Mouse (Mus musculus) kidney, embryonic 16.5 days (tissue): ENCODE results near the gene Lrmp. TPM values are rescaled to one million over a fixed set of nuclear protein-coding genes. Genes with fewer than 3 reads are reported as not detected.

Experiments used
- ATAC-seq: fragments of 200-750 bp; cut with Nextera tagmentation; 2 replicates; pipeline ENCODE4 v1.8.0; 2017; ENCODE audit warnings: moderate TSS enrichment; ENCODE audit not compliant: low FRiP score, low TSS enrichment
- H3K27ac ChIP-seq: fragments of 300-500 bp; sonication (generic); 2 replicates; pipeline ENCODE4 v1.5.1; 2014; ENCODE audit warnings: low read length
- H3K27me3 ChIP-seq: fragments of 300-500 bp; sonication (generic); 2 replicates; pipeline ENCODE4 v1.6.1; 2014; ENCODE audit warnings: low read length, control low read depth, mixed read lengths; ENCODE audit not compliant: insufficient read depth
- H3K36me3 ChIP-seq: fragments of 300-500 bp; sonication (generic); 2 replicates; pipeline ENCODE4 v1.6.1; 2014; ENCODE audit warnings: low read length, control low read depth, mixed read lengths; ENCODE audit not compliant: insufficient read depth
- H3K4me1 ChIP-seq: fragments of 300-500 bp; sonication (generic); 2 replicates; pipeline ENCODE4 v1.6.1; 2014; ENCODE audit warnings: low read length, control low read depth, mixed read lengths; ENCODE audit not compliant: insufficient read depth
- H3K4me2 ChIP-seq: fragments of 300-500 bp; sonication (generic); replicated peaks from 2 replicates; pipeline ENCODE4 v1.6.1; 2014; ENCODE audit warnings: low read depth, low read length
- H3K4me3 ChIP-seq: fragments of 300-500 bp; sonication (generic); 2 replicates; pipeline ENCODE4 v1.5.1; 2014; ENCODE audit warnings: mild to moderate bottlenecking, low read length
- H3K9ac ChIP-seq: fragments of 300-500 bp; sonication (generic); replicated peaks from 2 replicates; pipeline ENCODE4 v1.6.1; 2014; ENCODE audit warnings: low read length
- H3K9me3 ChIP-seq: fragments of 300-500 bp; sonication (generic); 2 replicates; pipeline ENCODE4 v1.6.1; 2016; ENCODE audit warnings: low read length, control low read depth
- WGBS: fragments of 180-500 bp; shearing (Covaris S2); extraction: QIAGEN DNeasy Blood & Tissue Kit; methylation state at CpG from one replicate; pipeline ENCODE4 v1.1.7; 2014; 5-methylcytosine and 5-hydroxymethylcytosine counted together
- polyA plus RNA-seq: library from polyadenylated mRNA; unstranded; fragments of >200 nt; fragmentation: Nextera tagmentation; extraction: Ambion mirVana; gene quantifications from 2 replicates; pipeline ENCODE4 v1.2.1, GENCODE M21; 2015

The Lrmp gene
- polyA plus RNA-seq, 1 experiment from 2014 or later, result 1.8 TPM

DNA sequence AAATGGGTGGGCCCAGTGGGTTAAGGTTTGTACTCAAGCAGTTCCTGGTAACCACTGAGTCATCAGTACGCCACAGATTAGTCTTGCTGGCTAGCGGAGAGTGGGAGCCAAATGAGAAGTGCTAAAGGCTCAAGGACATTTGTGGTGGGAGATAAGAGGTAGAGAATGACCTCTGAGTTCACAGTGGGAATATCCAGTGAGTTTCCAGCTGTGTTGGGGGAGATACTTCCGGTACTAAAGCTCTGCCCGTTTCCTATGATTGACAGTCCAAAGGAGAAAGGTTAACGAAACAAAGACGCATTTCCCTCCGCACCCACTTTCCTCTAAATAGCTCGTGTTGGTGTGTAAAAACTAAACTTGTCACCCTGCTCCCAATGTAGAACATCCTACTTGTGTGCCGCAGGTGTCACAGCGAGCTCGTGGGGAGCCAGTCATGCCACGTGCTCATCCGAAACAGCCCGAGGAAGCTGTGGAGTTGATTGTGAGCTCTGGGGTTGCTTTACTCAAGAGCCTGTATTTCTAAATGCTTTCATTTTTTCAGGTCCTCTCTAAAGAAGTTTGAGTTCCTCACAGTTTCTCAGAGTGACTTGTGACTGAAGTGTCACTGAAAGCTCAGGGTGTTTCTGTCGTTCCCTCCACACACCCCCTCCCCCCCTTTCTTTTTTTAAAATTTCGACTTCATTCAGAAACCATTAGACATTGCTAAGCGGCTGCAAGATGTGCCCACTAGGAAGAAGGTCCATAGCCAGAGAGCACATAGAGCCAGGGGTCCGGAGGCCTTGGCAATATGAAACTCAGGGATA is 5.5 kb downstream of the Lrmp start:
- H3K36me3 ChIP-seq, result no peaks in the 10 kb centered on the region
- peak overlapping the region; percentile 13; the same call in 1 of the 2 replicates for H3K4me2 ChIP-seq
- H3K4me3 ChIP-seq, result no peak overlapping the region
- H3K4me1 ChIP-seq, result peaks cover 27% of the 10 kb centered on the region
- 32% methylated on average over 18 of the region's 18 CpGs for WGBS
- no peak overlapping the region for H3K27ac ChIP-seq
- H3K9me3 ChIP-seq, result no peaks in the 10 kb centered on the region
- H3K9ac ChIP-seq, result no peak overlapping the region
- no peak for ATAC-seq
- H3K27me3 ChIP-seq, result no peaks in the 10 kb centered on the region

DNA sequence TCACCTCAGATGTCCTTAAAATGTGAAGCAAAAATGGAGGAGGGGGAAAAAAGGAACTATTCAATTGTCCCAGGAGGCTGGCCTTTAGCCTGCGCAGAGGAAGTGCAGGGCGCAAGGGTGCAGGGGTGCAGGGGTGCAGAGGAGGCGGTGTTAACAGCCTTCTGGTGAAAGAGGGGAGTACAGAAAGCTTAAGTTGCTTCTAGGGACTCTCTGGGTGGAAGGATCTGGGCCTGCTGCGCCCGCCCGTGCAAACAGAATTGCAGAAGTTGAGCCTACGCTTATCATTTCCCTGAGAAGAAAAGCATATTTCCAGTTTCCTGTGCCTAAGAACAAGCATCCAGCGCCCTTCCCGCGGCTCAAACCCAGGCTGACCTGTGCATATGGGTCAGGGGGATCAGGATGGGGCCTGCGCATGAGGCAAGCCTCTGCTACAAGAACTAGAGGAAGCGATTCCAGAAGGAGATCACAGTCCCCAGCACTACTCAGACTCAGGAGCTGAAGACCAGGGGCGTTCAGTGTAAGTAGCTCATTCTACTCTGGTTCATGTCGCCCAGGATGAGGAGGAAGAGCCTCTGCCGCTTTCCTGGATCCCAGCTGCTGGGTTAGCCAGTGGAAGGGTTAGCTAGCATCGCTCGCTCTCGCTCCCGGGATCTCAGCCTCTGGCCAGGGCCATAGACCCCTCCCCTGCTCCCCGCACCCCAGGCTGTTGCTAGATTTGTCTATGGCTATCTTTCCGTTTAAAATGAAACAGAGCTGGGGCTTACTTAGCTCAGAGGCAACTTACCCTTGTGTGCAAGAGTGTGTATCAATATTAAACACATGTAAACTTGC is 6.4 kb downstream of the Lrmp start:
- Histone ChIP-seq H3K4me1 (peaks cover 22% of the 10 kb centered on the region), H3K27ac (no peak overlapping the region), H3K9ac (no peak overlapping the region), H3K9me3 (no peaks in the 10 kb centered on the region), H3K36me3 (no peaks in the 10 kb centered on the region), H3K4me2 (no peak overlapping the region), H3K4me3 (no peak overlapping the region), H3K27me3 (no peaks in the 10 kb centered on the region)
- 72% methylated on average over 21 of the region's 21 CpGs for WGBS
- ATAC-seq, result no peak

DNA sequence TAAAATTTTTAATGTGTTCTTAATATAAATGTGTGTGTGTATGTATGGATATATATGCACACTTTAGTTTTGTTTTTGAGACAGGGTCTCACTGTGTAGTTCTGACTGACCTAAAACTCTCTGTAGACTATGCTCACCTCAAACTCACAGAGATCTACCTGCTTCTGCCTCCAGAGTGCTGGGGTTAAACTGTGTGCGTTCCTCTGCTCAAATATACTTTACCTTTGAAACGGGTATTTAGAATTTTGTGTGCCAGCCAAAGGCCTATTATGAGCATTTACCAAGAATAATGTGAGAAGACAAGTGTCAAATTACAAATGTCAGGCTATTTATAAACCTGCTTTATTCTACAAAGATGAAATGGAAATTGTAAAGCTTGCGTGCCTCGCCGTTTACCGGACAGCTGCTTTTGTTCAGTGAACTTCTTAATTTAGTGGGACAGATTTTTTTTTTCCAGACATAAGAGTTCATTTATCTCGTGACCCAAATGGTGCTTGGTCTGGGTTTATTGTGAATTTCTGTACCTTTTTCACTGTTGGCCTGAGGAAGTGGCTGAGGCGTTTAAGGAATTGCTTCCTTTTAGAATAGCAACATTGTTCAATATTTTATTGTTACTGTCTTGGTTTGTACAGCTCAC is 7.1 kb downstream of the Lrmp start:
- Histone ChIP-seq H3K4me3 (no peak overlapping the region), H3K27ac (no peak overlapping the region), H3K9ac (no peak overlapping the region), H3K4me1 (peaks cover 22% of the 10 kb centered on the region), H3K27me3 (no peaks in the 10 kb centered on the region), H3K9me3 (no peaks in the 10 kb centered on the region), H3K4me2 (no peak overlapping the region), H3K36me3 (no peaks in the 10 kb centered on the region)
- ATAC-seq, result no peak
- WGBS, result 52% methylated on average over 8 of the region's 8 CpGs

DNA sequence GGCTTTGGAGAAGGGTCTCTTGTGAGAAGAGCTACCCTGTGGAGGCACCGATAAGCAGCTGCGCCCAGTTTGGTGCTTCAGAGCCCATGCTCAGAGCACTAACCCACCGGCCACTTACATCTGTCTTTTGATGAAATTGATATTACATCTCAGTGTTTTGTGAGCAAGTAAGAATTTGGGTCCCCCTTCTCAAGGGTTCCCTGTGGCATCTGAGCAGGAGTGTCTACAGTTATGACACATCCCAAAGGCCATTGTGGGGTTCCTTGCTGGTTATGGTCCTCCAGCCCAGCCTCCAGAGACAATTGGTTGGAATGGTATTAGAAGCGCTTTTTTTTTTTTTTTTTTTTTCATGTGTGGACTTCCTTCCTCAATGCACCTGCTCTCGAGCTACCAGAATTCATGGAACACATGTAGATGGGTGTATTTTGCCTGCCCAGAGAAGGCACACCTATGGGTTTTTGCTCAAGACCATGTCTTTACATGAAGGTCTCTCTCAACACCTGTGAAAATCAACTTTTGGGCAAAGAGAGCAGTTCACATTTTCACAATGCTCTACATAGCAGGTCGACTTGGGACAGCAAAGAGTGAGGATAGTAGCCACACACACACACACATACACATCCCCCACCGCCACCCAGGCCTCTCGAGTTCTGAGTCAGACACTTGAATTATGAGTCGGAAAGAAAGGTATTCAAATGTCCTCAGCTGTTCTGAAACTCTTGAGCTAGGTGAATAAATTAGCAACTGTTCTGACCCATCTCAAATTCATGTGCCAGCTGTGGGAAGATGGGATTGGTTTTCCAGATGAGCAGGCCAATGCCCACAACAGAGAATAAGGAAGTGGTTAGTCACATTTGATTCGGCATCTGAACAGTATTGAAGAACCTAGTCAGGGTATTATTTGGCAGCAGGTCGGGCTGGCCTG is 7.9 kb downstream of the Lrmp start:
- Histone ChIP-seq H3K36me3 (no peaks in the 10 kb centered on the region), H3K4me3 (no peak overlapping the region), H3K9ac (no peak overlapping the region), H3K9me3 (no peaks in the 10 kb centered on the region), H3K4me2 (no peak overlapping the region), H3K27ac (no peak overlapping the region), H3K4me1 (peaks cover 22% of the 10 kb centered on the region), H3K27me3 (no peaks in the 10 kb centered on the region)
- WGBS, result 66% methylated on average over 11 of the region's 11 CpGs
- ATAC-seq, result no peak

DNA sequence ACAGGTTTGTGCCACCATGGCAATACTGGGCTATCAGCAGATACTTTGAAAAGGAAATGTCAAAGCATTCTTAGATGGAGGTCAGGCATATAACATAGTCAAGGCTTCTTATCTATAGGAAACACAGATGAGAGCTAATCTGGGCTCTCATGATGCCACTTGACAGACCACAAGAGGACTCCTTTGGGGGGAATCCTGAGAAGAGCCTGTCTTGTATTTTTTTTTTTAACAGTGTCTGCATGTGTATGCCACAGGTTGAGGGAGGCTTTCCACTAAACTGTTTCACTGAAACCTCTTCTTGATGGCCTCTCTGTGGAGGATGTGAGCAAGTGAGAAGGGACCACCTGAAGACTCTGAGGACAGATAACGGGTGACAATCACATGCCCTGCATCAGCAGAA is 9.2 kb downstream of the Lrmp start:
- ATAC-seq, result no peak
- 87% methylated on average over 1 of the region's 1 CpGs for WGBS
- H3K4me3 ChIP-seq, result no peak overlapping the region

DNA sequence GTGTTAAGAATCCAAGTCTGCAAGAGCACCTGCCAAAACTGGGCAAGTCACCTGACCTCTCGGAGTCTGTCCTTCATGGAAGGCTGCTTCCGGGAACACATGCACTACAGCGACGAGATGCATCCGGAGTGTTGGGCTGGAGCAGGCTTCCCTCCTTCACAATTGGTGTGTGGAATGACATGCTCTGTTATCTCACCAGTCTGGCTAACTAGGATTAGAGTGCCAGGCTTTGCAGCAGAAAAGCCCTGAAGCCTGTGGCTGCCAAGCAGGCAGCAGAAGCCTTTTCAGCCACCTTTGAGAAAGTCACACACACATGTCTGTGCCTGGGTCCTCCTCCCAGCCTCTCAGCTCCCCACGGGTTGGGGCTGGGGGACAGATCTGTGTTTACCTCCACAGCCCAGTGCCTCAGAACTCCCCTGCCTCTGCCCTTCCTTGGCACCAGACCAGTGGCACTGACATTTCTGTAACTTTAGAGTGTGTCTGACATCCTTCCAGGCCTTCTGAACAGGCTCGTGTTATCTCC is 10.2 kb downstream of the Lrmp start:
- WGBS, result 34% methylated on average over 7 of the region's 7 CpGs
- Histone ChIP-seq H3K9me3 (no peaks in the 10 kb centered on the region), H3K36me3 (no peaks in the 10 kb centered on the region), H3K9ac (no peak overlapping the region), H3K4me3 (no peak overlapping the region), H3K4me2 (no peak overlapping the region), H3K4me1 (peaks cover 21% of the 10 kb centered on the region), H3K27me3 (no peaks in the 10 kb centered on the region), H3K27ac (peak overlapping the region; percentile 36; the same call in 1 of the 2 replicates)
- peak; percentile 67 for ATAC-seq

More for the DNA sequence above, 9.2 kb downstream of the Lrmp start:
- Histone ChIP-seq H3K9ac (no peak overlapping the region), H3K9me3 (no peaks in the 10 kb centered on the region), H3K4me2 (no peak overlapping the region), H3K4me1 (peaks cover 22% of the 10 kb centered on the region), H3K27ac (no peak overlapping the region), H3K36me3 (no peaks in the 10 kb centered on the region), H3K27me3 (no peaks in the 10 kb centered on the region)

DNA sequence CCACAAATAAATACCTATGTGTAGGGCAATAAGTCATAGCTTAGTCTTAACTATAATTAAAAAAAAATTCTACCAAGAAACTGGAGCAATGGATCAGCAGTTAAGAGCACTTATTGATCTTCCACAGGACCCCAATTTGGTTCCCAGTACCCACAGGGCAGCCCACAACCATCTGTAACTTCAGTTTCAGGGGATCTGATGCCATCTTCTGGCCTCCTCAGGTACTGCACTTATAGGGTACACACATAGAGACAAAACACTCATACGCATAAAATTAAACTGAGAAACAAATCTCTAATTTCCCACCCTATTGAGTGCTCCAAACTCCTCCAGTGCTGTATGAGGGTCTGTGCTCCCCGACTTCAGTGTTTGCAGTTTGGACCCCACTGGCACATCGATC is 12.2 kb downstream of the Lrmp start:
- Histone ChIP-seq H3K27me3 (no peaks in the 10 kb centered on the region), H3K9me3 (no peaks in the 10 kb centered on the region), H3K36me3 (no peaks in the 10 kb centered on the region), H3K4me3 (no peak overlapping the region), H3K27ac (no peak overlapping the region), H3K4me1 (peaks cover 11% of the 10 kb centered on the region), H3K9ac (no peak overlapping the region), H3K4me2 (no peak overlapping the region)
- ATAC-seq, result no peak
- WGBS, result 98% methylated on average over 3 of the region's 3 CpGs

DNA sequence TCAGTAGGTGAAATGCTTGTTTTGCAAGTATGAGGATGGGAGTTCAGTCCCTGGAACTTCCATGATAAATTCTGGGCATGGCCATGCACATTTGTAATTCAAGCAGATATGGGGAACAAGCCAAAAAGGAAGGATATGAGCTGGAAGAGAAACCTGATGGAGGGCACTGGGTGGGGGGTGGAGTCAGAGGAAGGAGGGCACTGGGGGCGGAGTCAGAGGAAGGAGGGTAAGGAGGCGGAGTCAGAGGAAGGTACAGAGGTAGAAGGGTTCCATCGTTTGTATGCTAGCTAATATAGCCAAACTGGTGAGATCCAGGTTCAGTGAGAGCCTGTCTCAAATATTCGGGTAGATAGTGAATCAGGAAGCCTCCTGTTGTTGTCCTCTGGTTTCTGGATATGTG is 14.1 kb downstream of the Lrmp start:
- no peaks in the 10 kb centered on the region for H3K36me3 ChIP-seq
- ATAC-seq, result no peak
- H3K27me3 ChIP-seq, result no peaks in the 10 kb centered on the region
- no peak overlapping the region for H3K4me2 ChIP-seq
- H3K9ac ChIP-seq, result no peak overlapping the region
- H3K4me1 ChIP-seq, result peaks cover 11% of the 10 kb centered on the region
- WGBS, result 78% methylated on average over 4 of the region's 4 CpGs
- no peaks in the 10 kb centered on the region for H3K9me3 ChIP-seq
- H3K4me3 ChIP-seq, result no peak overlapping the region
- no peak overlapping the region for H3K27ac ChIP-seq

DNA sequence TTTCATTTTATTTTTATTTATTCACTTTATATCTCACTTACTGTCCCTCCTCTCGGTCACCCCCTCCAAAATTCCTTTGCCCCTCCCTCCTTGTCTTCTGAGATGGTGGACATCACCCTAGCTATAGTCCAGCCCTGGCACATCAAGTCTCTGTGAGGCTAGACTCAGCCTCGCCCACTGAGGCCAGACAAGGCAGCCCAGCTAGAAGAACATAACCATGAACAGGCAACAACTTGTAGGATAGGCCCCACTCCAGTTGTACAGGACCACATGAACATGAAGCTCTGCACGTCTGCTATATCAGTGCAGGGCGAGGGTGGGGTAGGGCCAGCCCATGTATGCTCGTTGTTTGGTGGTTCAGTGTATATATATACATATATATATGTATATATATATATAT is 16.5 kb downstream of the Lrmp start:
- Histone ChIP-seq H3K9ac (no peak overlapping the region), H3K4me1 (peaks cover 7% of the 10 kb centered on the region), H3K36me3 (no peaks in the 10 kb centered on the region), H3K27me3 (no peaks in the 10 kb centered on the region), H3K27ac (no peak overlapping the region), H3K4me2 (no peak overlapping the region), H3K4me3 (no peak overlapping the region), H3K9me3 (no peaks in the 10 kb centered on the region)
- ATAC-seq, result 0 out of 2 replicates have a peak, but pooled peaks have one; percentile 25
- 87% methylated on average over 5 of the region's 5 CpGs for WGBS
